In the genomic region with DNA sequence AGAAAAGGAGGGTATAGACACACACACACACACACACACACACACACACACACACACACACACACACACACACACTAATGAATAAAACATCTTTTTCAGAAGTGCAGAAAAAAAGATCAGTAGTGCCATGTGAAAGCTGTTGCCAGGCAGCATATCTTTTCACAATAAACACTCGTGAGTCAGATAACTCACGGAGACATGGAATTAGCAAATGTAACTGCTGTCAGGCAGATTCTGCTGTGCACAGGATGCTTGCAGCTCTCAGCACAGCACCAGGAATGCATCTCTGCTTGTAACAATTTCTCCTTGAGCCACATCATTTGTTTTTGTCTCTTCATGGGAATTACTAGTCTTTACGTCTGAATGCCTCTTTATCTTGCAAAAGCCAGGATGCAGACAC, we compare ENCODE assay signal across 18 mouse cellular contexts.
DNase-seq lines count a peak whose midpoint lies in the region; ATAC-seq lines count a peak whose summit lies in the region.
"Had no signal": no experiment of that assay in that cellular context is flagged by ENCODE, and none has a peak within 500 bp of the region (broad histone marks: within the 10 kb centered on the region; RNA-seq: fewer than 3 reads in every experiment).

No protein-coding gene starts in this region.

- no peaks in the 10 kb centered on the region for H3K27me3 ChIP-seq in hindbrain, embryonic 14.5 days (ENCODE audit: control insufficient read depth, insufficient read depth, low read length)
- H3K27me3 ChIP-seq: embryonic facial prominence, embryonic 13.5 days; heart, embryonic 15.5 days; limb, embryonic 13.5 days; liver, embryonic 15.5 days; midbrain, embryonic 12.5 days had no signal

- H3K9ac ChIP-seq in hindbrain, embryonic 14.5 days: 0 out of 2 replicates have a peak overlapping the region, but pooled peaks have one; percentile 16
- H3K9ac ChIP-seq: embryonic facial prominence, embryonic 13.5 days; heart, embryonic 15.5 days; limb, embryonic 13.5 days; liver, embryonic 15.5 days; midbrain, embryonic 12.5 days had no signal

- ATAC-seq in hindbrain, embryonic 14.5 days (ENCODE audit: low FRiP score): no peak; the same call in 1 of the 2 replicates
- no peak for ATAC-seq in megakaryocyte, adult 5-6 weeks (ENCODE audit: poor library complexity, severe bottlenecking)

- H3K4me3 ChIP-seq in hindbrain, embryonic 14.5 days (replicated peaks; ENCODE audit: low read length): no peak overlapping the region
- H3K4me3 ChIP-seq: embryonic facial prominence, embryonic 13.5 days; heart, embryonic 15.5 days; limb, embryonic 13.5 days; liver, embryonic 15.5 days; midbrain, embryonic 12.5 days had no signal

- intact Hi-C loops in left cerebral cortex, postnatal 14 days (cut with DNase I): no loop called here

- H3K4me2 ChIP-seq in hindbrain, embryonic 14.5 days (replicated peaks): no peak overlapping the region; the same call in 1 of the 2 replicates
- H3K4me2 ChIP-seq: embryonic facial prominence, embryonic 13.5 days; heart, embryonic 15.5 days; limb, embryonic 13.5 days; liver, embryonic 15.5 days; midbrain, embryonic 12.5 days had no signal

- peaks cover 6% of the 10 kb centered on the region; the same call in 1 of the 2 replicates for H3K4me1 ChIP-seq in hindbrain, embryonic 14.5 days (replicated peaks; ENCODE audit: control insufficient read depth, insufficient read depth, low read length)
- H3K4me1 ChIP-seq: embryonic facial prominence, embryonic 13.5 days; heart, embryonic 15.5 days; limb, embryonic 13.5 days; liver, embryonic 15.5 days had no signal

- no peaks in the 10 kb centered on the region for H3K36me3 ChIP-seq in hindbrain, embryonic 14.5 days (replicated peaks; ENCODE audit: control insufficient read depth, insufficient read depth)
- H3K36me3 ChIP-seq: embryonic facial prominence, embryonic 13.5 days; heart, embryonic 15.5 days; limb, embryonic 13.5 days; liver, embryonic 15.5 days; midbrain, embryonic 12.5 days had no signal

- H3K9me3 ChIP-seq in hindbrain, embryonic 14.5 days (ENCODE audit: control insufficient read depth, low read length): no peaks in the 10 kb centered on the region
- H3K9me3 ChIP-seq: embryonic facial prominence, embryonic 13.5 days; heart, embryonic 15.5 days; limb, embryonic 13.5 days; liver, embryonic 15.5 days; midbrain, embryonic 12.5 days had no signal

- 11% methylated on average over 3 of the region's 3 CpGs for WGBS in hindbrain, embryonic 14.5 days

- DNase-seq in left cerebral cortex, postnatal 14 days (ENCODE audit: low spot score in 2 of 2): peak; percentile 3 to 23
- no peak for DNase-seq in left cerebral cortex, adult 18-20 months (ENCODE audit: low spot score in 2 of 2)
- DNase-seq in ES-CJ7 (ENCODE audit: low read depth, low spot score) (peak; percentile 4), R1 (ENCODE audit: low read depth, low spot score) (peak; percentile 16)
- DNase-seq in hindbrain, embryonic 14.5 days (ENCODE audit: low spot score): no peak
- DNase-seq in urinary bladder, postnatal 14 days (ENCODE audit: low spot score): no peak
- no peak for DNase-seq in cerebellum, adult 11-12 months
- DNase-seq: cerebellum, adult 18-20 months; kidney, adult 2 months; kidney, postnatal 25 days; layer of hippocampus, adult 9-11 months; thymus, postnatal 25 days had no signal

- 0 out of 2 replicates have a peak overlapping the region, but pooled peaks have one; percentile 26 for H3K27ac ChIP-seq in hindbrain, embryonic 14.5 days
- H3K27ac ChIP-seq: embryonic facial prominence, embryonic 13.5 days; heart, embryonic 15.5 days; limb, embryonic 13.5 days; liver, embryonic 15.5 days; midbrain, embryonic 12.5 days had no signal

Comparison
In these comparisons a context has a peak if more than half of its experiments do, and no peak if none do; other contexts are left out.
1. DNase-seq: peak in left cerebral cortex, postnatal 14 days (2 of 2), ES-CJ7 (single experiment) and R1 (single experiment); none in left cerebral cortex, adult 18-20 months (0 of 2), hindbrain, embryonic 14.5 days (single experiment), urinary bladder, postnatal 14 days (single experiment) and cerebellum, adult 11-12 months (single experiment).